Mouse (Mus musculus): ENCODE results near the gene Atraid. TPM values are rescaled to one million over a fixed set of nuclear protein-coding genes. Genes with fewer than 3 reads are reported as not detected.

Gene Atraid
- total RNA-seq, 2 experiments from 2014 or later = 106 to 128 TPM

DNA sequence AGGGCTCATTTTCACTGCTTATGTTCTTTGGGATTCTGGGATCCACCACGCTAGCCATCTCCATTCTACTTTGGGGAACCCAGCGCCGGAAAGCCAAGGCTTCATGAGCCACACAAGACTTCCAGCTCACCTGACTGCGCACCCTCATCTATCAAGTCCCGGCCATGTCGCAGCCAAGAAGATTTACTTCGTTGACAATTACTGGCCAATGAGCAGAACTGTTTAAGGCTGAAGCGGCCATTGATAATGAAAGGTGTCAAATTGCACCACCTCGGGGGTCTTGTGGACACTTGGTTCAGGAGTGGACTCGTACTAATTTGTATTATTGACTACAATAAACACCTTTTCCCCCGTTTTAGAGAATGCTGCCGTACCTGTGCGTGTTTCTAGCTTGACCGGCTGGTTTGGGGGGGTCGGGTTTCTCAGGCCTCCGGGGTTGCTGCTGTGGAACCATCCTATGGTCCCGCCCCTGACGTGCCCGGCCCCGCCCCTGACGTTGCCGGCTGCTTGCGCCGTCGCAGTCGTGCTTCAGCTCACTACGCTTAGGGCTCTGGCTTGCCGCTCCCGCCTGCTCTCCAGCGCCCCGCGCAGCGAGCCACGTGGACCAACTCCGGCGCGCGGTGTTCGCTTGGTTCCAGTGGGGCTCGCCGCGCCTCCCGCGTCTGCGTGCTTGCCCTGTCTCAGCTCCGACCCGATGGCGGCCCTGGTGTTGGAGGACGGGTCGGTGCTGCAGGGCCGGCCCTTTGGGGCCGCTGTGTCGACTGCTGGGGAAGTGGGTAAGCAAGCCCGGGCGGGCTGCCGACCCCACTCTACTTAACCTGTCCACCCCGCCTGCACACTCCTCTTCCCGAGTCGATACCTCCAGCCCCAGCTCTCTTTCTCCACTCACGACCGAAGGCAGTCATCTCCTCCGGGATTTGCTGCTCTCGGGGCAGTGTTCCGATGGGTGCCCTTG is 6.4 kb downstream of the Atraid start, which contains the start of gene Cad:
Cad (plus strand) TSS at position 520 of the 955 bp plus-strand sequence.
- DNase-seq = peak; percentile 98 to 99

DNA sequence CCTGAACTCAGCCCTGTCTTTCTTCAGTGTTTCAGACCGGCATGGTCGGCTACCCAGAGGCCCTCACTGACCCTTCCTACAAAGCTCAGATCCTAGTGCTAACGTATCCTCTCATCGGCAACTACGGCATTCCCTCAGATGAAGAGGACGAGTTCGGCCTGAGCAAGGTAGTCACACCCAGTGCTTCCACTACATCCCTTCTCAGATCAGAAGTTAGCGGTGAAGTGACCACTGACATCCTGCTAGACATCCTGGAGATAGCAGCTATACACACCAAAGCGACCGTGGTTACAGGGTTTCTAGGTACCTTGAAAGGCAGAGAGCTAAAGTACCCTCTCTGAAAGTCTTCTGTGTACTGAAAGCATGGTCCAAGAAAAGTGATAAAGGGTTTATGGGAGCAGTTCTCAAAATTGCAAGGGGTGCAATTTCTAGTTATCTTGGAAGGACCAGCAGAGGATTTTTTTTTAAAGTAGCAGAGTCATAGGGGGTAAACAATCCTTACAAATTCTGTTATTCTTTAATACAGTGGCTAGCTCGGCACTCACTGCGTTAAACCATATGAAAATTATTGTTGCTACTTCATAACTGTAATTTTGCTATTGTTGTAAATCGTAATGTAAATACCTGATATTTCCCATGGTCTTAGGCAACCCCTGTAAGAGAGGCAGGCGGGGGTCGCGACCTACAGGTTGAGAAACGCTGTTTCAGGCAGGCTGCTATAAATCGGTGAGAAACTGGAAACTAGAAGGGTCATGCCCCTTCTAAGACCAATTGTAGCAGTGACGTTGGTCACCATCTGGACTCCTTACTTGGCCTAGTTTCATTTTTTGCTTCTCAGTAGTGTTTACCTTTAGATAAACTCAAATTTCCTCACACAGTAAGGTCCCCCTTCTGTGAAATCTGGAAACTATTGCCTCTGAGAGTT is 7.4 kb downstream of the Atraid start:
- DNase-seq = no peak

DNA sequence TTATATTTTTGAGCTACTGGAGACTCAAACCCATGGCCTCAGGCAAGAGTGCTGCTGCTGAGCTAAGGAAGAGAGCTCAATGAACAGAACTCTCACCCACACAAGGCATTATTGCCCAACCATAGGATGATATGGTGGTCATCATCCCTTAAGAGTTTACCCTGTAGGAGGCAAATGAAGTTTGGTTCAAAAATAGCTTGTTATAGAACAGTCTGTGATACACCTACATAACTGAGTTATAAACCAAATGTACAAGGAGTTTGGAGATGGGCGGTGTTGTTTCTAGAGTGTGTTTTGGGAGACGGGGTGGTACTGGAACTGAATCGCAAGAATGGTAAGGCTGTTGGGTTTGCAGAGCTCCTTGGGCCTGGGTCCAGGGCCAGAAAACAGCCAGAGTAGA is 21.7 kb downstream of the Atraid start:
- DNase-seq = no peak

DNA sequence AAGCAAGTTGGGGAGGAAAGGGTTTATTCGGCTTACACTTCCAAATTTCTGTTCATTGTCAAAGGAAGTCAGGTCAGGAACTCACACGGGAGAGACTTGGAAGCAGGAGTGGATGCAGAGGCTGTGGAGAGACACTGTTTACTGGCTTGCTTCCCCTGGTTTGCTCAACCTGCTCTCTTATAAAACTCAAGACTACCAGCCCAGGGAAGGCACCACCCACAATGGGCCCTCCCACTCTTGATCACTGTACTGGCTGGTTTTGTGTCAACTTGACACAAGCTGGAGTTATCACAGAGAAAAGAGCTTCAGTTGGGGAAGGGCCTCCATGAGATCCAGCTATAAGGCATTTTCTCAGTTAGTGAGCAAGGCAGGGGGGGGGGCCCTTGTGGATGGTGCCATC is 22.9 kb downstream of the Atraid start:
- DNase-seq = no peak

DNA sequence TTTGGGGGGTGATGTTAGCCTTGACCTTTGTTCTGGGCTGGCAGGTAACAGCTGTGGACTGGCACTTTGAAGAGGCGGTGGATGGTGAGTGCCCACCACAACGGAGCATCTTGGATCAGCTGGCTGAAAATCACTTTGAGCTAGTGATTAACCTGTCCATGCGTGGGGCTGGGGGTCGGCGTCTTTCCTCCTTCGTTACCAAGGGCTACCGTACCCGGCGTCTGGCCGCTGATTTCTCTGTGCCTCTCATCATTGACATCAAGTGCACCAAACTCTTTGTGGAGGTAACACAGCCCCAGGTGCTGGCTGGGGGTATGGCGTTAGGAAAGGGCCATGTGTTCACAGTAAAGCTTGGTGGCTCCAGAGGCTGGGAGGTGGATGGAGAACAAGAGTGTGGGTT is 23.7 kb downstream of the Atraid start:
- DNase-seq = no peak

DNA sequence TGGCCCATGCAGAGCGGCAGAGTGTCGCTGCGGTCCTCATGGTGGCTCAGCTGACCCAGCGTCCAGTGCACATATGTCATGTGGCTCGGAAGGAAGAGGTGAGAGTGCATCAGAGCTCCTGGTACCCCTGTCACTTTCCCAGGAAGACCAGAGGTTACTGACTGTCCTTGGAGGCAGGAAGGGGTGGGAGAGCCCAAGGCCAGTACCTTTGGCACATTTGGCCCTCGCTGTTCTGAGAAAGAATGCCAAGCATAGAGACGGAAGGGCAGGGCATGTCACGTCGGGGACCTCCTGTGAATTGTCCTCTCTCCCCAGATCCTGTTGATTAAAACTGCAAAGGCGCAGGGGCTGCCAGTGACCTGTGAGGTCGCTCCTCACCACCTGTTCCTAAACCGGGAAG is 25.1 kb downstream of the Atraid start:
- DNase-seq = peak in 1 of 2 experiments; percentile 31

DNA sequence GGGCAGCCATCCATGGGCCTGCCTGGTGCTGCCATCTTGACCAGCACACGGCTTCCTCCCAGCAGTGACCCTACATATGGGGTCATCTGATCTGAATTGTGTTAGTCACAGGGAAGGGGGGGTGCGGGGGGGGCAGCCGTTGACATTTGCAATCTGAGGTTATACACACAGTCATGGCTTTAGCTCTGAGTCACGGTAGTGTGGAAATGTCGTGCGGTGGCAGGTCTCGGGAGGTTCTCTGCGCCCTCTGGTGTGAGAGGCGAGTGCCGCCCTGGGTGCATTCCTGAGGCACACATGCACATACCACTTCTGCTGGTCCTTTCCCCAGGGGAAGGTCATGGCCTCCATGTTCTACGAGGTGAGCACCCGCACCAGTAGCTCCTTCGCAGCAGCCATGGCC is 28.2 kb downstream of the Atraid start:
- peak; percentile 67 to 76 for DNase-seq

DNA sequence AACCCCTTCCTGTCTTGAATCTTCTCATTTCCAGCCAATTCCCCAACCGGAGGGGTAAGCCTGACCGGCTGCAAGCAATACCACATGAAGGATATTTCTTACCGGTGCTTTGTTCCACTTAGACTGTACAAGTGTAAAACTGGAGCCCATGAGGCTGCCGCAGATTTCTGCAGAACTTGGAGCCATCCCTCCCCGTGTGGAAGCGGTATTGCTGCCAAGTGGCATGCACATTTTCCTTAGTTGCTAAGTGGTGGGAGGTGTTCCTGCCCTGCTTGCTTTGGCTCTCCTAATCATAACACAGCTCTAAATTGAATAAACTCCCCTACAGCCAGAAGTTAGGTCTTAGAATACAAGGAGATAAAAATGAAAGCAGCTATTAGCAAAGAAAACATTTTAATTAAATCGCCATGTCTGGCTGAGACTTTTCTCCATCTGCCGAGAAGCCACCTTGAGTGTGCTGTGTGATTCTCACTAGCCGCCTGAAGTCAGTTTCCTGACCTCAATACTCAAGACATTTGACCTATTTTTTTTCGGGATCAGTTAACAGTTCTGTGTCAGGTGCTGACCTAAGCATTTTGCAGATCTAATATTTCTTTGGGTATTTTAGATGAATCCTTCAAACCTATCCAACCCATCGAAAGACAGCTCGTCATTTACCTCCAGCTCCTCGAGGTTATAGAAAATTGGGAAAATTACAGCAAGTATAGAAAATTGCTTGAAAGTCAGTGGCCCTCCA is 32.1 kb downstream of the Atraid start:
- no peak for DNase-seq

DNA sequence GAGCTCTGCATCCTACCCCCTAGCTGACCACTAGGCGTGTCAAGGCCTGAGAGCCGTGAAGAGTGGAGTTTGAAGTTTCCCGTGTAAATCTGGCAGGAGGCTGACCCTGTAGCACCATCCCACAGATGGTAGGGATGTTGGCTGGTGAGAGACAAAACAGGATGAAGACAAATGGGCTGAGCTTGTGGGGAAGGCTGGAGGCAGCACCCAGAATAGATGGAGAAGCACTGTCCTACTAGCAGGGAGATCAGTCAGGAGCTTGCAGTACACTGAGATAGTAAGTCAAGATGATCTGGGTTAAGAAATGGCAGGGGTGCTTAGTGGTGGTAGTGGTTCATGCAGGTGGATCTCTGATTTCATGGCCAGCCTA is 32.7 kb downstream of the Atraid start:
- DNase-seq = no peak

DNA sequence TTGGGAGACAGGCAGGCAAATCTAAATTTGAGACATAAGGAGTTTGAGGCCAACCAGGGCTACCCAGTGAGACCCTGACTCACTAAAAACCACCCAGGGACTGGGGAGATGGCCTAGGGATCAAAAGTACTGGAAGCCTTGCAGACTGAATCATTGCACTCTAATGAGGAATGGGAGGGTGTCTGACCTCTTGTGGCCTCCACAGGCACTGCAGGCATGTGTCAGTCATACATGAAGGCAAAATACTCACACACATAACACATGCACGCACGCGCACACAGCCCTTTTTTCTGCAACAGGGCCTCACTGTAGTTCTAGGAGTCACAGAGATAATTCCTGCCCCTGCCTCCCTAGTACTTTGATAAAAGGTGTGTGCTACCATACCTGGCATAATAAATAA is 33.3 kb downstream of the Atraid start:
- DNase-seq = peak; percentile 53 to 65

DNA sequence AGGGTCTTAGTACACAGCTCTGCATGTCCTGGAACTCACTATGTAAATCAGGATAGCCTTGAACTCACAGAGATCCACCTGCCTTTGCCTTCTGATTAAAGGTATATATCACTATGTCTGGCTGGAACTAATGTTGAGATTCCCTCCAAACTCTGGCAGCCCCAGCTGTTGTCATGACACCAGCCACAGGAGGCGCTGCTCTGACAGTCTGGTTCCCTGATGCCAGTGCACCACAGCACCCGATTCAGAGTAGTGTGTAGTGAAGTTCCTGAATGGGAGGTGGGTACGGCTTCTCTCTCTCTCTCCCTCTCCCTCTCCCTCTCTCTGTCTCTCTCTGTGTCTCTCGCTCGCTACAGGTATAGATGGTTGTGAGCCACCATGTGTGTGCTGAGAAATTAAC is 34.2 kb downstream of the Atraid start:
- peak; percentile 67 to 80 for DNase-seq

DNA sequence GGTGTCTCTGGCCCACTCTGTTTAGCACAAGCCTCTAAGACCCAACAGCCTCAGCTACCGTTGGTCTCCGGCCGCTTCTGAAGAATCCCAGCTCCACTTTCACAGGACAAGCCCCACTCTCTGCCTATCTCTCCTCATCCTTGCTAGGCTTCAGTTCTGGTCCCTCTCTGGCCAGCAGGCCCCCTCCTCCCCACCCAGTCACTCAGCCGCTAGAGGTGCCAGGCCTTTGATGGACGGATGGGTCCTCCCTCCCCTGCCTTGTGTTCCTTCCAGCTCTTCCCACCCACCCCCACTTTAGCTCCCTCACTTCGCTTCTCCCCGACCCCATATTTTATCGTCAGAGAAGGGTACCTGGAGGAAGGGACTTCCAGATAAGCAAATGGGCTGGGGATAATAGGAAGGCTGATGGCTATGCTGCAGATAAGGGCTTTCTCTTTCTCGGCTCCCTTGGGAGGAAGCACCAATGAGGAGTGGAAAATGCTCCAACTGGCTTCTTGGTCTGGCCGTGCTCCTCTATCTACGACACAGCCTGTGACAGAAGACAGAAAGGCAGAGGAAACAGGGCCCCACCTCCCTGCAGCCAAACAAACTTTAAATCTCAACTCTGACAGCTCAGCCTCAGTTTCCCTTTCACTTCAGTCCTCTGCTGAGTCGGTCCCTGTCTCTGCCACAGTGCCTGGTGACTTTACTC is 35.0 kb downstream of the Atraid start:
- peak in 1 of 2 experiments; percentile 32 for DNase-seq

DNA sequence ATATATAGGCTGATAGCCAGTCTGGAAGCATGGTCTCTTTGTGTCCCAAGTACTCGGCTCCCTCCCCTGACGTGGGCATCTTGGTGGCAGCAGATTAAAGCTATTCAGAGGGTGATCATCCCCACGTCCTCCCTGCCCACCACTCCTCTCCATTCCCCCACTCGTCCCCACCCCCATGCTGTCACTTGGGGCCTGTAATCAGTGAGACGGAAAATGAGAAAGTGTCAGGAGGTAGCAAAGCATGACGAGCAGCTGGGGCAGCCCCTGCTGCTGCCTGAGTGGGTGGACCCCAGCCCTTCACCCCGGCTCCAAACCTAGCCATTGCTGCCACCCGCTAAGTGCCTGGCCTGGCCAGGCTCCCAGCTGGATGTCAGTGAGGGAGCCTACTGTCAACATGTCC is 35.8 kb downstream of the Atraid start:
- DNase-seq = no peak

DNA sequence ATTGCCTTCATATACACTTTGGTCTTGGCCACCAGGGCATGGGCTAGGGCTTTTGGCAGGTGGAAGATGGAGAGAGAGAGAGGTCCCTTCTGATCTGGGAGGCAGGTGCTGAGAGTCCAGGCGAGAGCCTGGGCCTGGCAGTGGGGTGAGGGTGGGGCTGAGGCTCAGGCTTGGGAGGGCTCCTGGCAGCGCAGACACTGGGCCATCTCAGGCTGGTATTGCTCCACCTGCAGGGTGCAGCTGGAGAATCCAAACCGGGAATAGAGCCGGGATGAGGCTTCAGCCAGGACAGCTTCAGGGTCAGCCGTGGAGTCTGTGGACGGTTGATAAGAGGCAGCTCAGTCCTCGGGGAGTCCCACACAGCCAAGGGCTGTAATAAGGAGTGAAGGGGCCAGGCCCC is 38.5 kb downstream of the Atraid start:
- DNase-seq = no peak

DNA sequence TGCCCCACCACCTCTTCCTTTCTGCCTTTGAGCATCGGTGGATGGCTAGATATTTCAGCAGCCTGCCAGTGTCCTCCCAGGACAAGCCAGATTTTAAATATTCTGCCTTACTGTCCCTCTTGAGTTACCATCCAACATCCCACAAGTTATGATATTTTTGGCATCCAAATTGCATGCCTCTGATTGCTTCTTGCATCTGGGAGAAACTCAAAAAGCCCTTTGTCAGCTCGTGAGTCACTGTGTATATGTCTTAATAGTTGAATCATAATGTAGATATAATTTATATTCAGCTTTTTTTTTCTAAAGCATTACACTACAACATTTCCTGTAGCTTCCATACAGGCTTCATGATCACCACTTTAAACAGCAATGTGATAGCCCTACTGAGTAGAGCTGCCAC is 39.0 kb downstream of the Atraid start:
- no peak for DNase-seq

DNA sequence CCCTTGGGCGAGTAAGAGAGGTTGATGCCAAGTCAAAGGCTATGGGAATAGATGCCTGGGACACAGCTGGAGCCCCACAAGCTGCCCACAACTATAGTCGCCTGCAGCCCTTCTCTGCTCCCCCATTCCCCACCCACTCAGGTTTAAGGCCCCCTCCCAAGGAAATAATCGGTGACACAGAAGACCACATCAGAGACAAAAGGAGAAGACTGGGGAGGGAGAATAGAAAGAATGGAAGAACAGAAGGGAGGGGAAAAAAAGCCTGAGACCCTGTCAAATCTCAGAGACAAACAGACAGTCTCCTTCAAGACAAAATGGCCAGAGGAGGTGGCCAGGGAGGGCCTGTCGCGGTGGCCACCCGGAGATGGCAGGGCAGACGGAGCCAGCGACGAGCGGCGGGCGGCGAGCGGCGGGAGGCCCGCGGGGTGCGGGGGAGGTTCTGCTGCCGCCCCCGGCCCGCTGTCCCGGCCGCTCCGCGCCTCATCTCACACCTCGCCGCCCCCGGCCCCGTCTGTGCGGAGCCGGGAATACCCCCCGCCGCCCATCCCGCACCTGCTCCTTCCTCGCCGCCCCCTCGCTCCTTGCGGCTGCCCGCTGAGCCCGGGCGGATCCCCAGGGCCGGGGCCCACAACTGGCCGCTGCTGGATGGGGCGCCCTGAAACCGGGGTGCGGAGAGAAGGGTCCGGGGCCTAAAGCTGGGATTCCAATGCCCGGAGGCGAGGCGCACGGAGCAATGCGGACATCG is 44.3 kb downstream of the Atraid start:
- no peak for DNase-seq

DNA sequence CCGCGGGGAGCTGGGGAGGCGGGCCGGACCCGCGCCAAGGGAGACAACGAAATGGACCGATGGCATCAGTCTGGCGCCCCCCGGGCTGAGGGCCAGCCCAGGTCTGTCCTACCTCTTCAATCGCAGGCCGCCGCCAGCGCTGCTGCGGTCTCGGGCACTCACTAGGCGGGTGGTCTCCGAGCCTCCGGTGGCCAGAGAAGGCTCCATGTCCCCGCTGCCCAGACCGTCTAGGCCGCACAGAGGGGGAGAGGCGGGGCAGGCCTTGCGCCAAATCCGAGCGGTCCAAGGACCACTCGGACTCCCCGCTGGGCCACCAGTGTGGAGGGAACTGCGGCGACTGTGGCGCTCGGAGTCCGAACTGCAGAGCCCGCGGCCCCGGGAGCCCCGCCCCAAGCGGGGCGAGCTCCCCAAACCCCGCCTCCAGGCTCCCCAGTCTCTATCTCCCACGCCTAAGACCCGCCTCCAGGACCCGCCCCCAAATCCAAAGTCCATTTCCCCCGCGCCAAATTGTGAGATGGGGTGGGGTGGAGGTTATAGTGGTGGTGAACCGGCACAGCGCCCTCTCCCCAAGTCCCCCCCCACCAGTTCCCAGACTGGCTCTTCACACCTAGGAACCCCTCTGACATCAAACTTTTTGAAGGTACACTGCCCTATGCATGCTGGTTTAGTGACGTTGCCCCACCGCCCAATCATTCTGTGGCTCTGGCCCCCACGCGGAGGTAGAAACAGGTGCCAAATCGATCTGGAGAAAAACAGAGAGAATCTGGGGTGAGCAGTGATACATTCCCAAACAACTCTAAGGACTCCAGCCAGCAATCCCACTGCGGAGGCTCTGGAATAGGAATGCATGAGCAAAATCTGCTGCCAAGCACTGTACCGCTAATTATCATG is 45.3 kb downstream of the Atraid start:
- DNase-seq = peak; percentile 59 to 70

DNA sequence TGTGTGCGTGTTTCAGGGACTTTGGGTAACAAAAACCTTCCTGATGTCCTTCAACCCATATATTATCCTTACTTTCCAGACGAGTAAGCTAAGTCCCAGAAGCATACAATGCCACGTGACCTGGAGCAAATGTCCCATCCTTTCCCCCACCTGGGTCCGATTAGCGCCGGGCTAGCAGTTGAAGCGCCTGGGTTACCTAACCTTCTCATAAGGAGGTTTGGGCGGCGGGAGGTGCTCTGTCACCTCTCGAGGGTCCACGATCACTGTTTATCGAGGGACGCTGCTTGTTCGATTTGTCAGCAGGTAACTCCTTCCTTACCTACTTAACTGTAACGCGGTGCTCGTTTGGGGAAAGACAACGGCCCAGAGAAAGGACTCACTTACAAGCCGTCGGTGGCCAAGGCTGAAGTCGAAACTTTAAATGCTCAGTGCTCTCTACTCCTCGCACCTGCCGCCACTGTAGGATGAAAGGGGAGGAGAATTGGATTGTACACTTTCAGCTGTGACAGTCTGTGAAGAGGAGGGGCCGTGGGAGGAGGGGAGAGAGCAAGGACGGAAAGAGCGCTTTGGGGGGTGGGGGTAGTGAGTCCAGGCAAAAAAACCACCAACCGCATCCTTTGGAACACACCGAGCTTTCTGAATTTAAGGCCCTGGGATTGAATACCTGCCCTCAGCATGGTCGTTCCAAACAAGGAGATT is 46.1 kb downstream of the Atraid start:
- DNase-seq = no peak

Measured in adrenal gland, postnatal 36 days (tissue).